Mouse (Mus musculus): ENCODE measurements around the gene Lta. TPM values are rescaled to one million over a fixed set of nuclear protein-coding genes. Genes with fewer than 3 reads are reported as not detected.

The Lta gene
- polyA plus RNA-seq, 1 experiment from 2014 or later: 1.1 TPM

- Histone ChIP-seq H3K4me3 (ENCODE audit: low read depth, low read length) (no peak within 1 kb of the TSS), H3K27ac (ENCODE audit: low read length) (no peak within 1 kb of the TSS), H3K27me3 (ENCODE audit: control insufficient read depth, insufficient read depth, low read depth, low read length) (peaks cover 9% of the 10 kb centered on the region), H3K36me3 (ENCODE audit: control insufficient read depth, insufficient read depth, low read length) (no peaks in the 10 kb centered on the region), H3K4me2 (ENCODE audit: low read length) (no peak within 1 kb of the TSS), H3K9ac (ENCODE audit: low read depth, low read length) (no peak within 1 kb of the TSS), H3K4me1 (ENCODE audit: control insufficient read depth, insufficient read depth, low read length) (no peaks in the 10 kb centered on the region), H3K9me3 (replicated peaks; ENCODE audit: control insufficient read depth, low read length, poor library complexity, severe bottlenecking) (no peaks in the 10 kb centered on the region)
- no peak for ATAC-seq
- 51% methylated on average over 13 of the region's 13 CpGs for WGBS
Measured at GRCm38 (mm10) chr17:35201787-35202186, 3.4 kb downstream of the Lta start, which contains the start of gene Tnf. Gene Tnf, minus strand, starts transcription at chr17:35202007.

GRCm38 (mm10) chr17:35201128-35201527 lies 4.0 kb downstream of the Lta start:
- H3K4me2 ChIP-seq (ENCODE audit: low read length): no peak overlapping the region
- no peak overlapping the region for H3K4me3 ChIP-seq (ENCODE audit: low read depth, low read length)
- H3K4me1 ChIP-seq (ENCODE audit: control insufficient read depth, insufficient read depth, low read length): 0 out of 2 replicates have a peak, but pooled peaks cover under 1% of the 10 kb centered on the region
- 86% methylated on average over 11 of the region's 11 CpGs for WGBS
- ATAC-seq: no peak
- no peak overlapping the region for H3K9ac ChIP-seq (ENCODE audit: low read depth, low read length)
- H3K27me3 ChIP-seq (ENCODE audit: control insufficient read depth, insufficient read depth, low read depth, low read length): peaks cover 12% of the 10 kb centered on the region
- no peak overlapping the region for H3K27ac ChIP-seq (ENCODE audit: low read length)
- H3K36me3 ChIP-seq (ENCODE audit: control insufficient read depth, insufficient read depth, low read length): no peaks in the 10 kb centered on the region
- no peaks in the 10 kb centered on the region for H3K9me3 ChIP-seq (replicated peaks; ENCODE audit: control insufficient read depth, low read length, poor library complexity, severe bottlenecking)

- H3K4me2 ChIP-seq (ENCODE audit: low read length): no peak overlapping the region
- H3K9ac ChIP-seq (ENCODE audit: low read depth, low read length): no peak overlapping the region
- WGBS: 90% methylated on average over 11 of the region's 11 CpGs
- H3K27ac ChIP-seq (ENCODE audit: low read length): no peak overlapping the region
- H3K36me3 ChIP-seq (ENCODE audit: control insufficient read depth, insufficient read depth, low read length): no peaks in the 10 kb centered on the region
- no peak for ATAC-seq
- peaks cover 18% of the 10 kb centered on the region for H3K27me3 ChIP-seq (ENCODE audit: control insufficient read depth, insufficient read depth, low read depth, low read length)
- no peak overlapping the region for H3K4me3 ChIP-seq (ENCODE audit: low read depth, low read length)
- H3K4me1 ChIP-seq (ENCODE audit: control insufficient read depth, insufficient read depth, low read length): peaks cover 7% of the 10 kb centered on the region; the same call in 1 of the 2 replicates
- H3K9me3 ChIP-seq (replicated peaks; ENCODE audit: control insufficient read depth, low read length, poor library complexity, severe bottlenecking): no peaks in the 10 kb centered on the region
Measured at GRCm38 (mm10) chr17:35200398-35200797, 4.8 kb downstream of the Lta start.

- peaks cover 9% of the 10 kb centered on the region; the same call in 1 of the 2 replicates for H3K4me1 ChIP-seq (ENCODE audit: control insufficient read depth, insufficient read depth, low read length)
- no peaks in the 10 kb centered on the region for H3K36me3 ChIP-seq (ENCODE audit: control insufficient read depth, insufficient read depth, low read length)
- H3K27me3 ChIP-seq (ENCODE audit: control insufficient read depth, insufficient read depth, low read depth, low read length): peaks cover 25% of the 10 kb centered on the region
- H3K4me2 ChIP-seq (ENCODE audit: low read length): no peak overlapping the region
- H3K4me3 ChIP-seq (ENCODE audit: low read depth, low read length): no peak overlapping the region
- 36% methylated on average over 8 of the region's 8 CpGs for WGBS
- no peaks in the 10 kb centered on the region for H3K9me3 ChIP-seq (replicated peaks; ENCODE audit: control insufficient read depth, low read length, poor library complexity, severe bottlenecking)
- H3K27ac ChIP-seq (ENCODE audit: low read length): no peak overlapping the region
- no peak overlapping the region for H3K9ac ChIP-seq (ENCODE audit: low read depth, low read length)
- ATAC-seq: no peak
Measured at GRCm38 (mm10) chr17:35198946-35199345, 6.2 kb downstream of the Lta start.

GRCm38 (mm10) chr17:35198029-35198428 lies 7.1 kb downstream of the Lta start:
- 70% methylated on average over 7 of the region's 7 CpGs for WGBS

GRCm38 (mm10) chr17:35197126-35197525 lies 8.0 kb downstream of the Lta start:
- 50% methylated on average over 5 of the region's 6 CpGs for WGBS

More at GRCm38 (mm10) chr17:35198029-35198428, 7.1 kb downstream of the Lta start:
- ATAC-seq: no peak
- H3K4me3 ChIP-seq (ENCODE audit: low read depth, low read length): no peak overlapping the region
- no peak overlapping the region for H3K9ac ChIP-seq (ENCODE audit: low read depth, low read length)
- no peaks in the 10 kb centered on the region for H3K36me3 ChIP-seq (ENCODE audit: control insufficient read depth, insufficient read depth, low read length)
- H3K4me2 ChIP-seq (ENCODE audit: low read length): no peak overlapping the region
- H3K4me1 ChIP-seq (ENCODE audit: control insufficient read depth, insufficient read depth, low read length): peaks cover 9% of the 10 kb centered on the region; the same call in 1 of the 2 replicates
- peaks cover 21% of the 10 kb centered on the region for H3K27me3 ChIP-seq (ENCODE audit: control insufficient read depth, insufficient read depth, low read depth, low read length)
- no peak overlapping the region for H3K27ac ChIP-seq (ENCODE audit: low read length)
- H3K9me3 ChIP-seq (replicated peaks; ENCODE audit: control insufficient read depth, low read length, poor library complexity, severe bottlenecking): no peaks in the 10 kb centered on the region

GRCm38 (mm10) chr17:35196321-35196641 lies 8.9 kb downstream of the Lta start:
- H3K9ac ChIP-seq (ENCODE audit: low read depth, low read length): no peak overlapping the region

More at GRCm38 (mm10) chr17:35197126-35197525, 8.0 kb downstream of the Lta start:
- H3K9ac ChIP-seq (ENCODE audit: low read depth, low read length): no peak overlapping the region
- no peak overlapping the region for H3K4me3 ChIP-seq (ENCODE audit: low read depth, low read length)
- H3K36me3 ChIP-seq (ENCODE audit: control insufficient read depth, insufficient read depth, low read length): no peaks in the 10 kb centered on the region
- H3K27me3 ChIP-seq (ENCODE audit: control insufficient read depth, insufficient read depth, low read depth, low read length): peaks cover 21% of the 10 kb centered on the region
- peaks cover 9% of the 10 kb centered on the region; the same call in 1 of the 2 replicates for H3K4me1 ChIP-seq (ENCODE audit: control insufficient read depth, insufficient read depth, low read length)
- ATAC-seq: no peak
- H3K9me3 ChIP-seq (replicated peaks; ENCODE audit: control insufficient read depth, low read length, poor library complexity, severe bottlenecking): no peaks in the 10 kb centered on the region
- no peak overlapping the region for H3K27ac ChIP-seq (ENCODE audit: low read length)
- no peak overlapping the region for H3K4me2 ChIP-seq (ENCODE audit: low read length)

GRCm38 (mm10) chr17:35195631-35196320 lies 9.4 kb downstream of the Lta start:
- Histone ChIP-seq H3K9ac (ENCODE audit: low read depth, low read length) (peak overlapping the region; percentile 61), H3K4me2 (ENCODE audit: low read length) (peak overlapping the region; percentile 67), H3K27ac (ENCODE audit: low read length) (no peak overlapping the region), H3K4me1 (ENCODE audit: control insufficient read depth, insufficient read depth, low read length) (peaks cover 9% of the 10 kb centered on the region; the same call in 1 of the 2 replicates), H3K36me3 (ENCODE audit: control insufficient read depth, insufficient read depth, low read length) (no peaks in the 10 kb centered on the region), H3K4me3 (ENCODE audit: low read depth, low read length) (peak overlapping the region; percentile 45), H3K27me3 (ENCODE audit: control insufficient read depth, insufficient read depth, low read depth, low read length) (peaks cover 21% of the 10 kb centered on the region), H3K9me3 (replicated peaks; ENCODE audit: control insufficient read depth, low read length, poor library complexity, severe bottlenecking) (no peaks in the 10 kb centered on the region)
- ATAC-seq: peak; percentile 56; the same call in 1 of the 2 replicates
- WGBS: 2% methylated on average over 66 of the region's 66 CpGs

More at GRCm38 (mm10) chr17:35196321-35196641, 8.9 kb downstream of the Lta start:
- Histone ChIP-seq H3K4me1 (ENCODE audit: control insufficient read depth, insufficient read depth, low read length) (peaks cover 9% of the 10 kb centered on the region; the same call in 1 of the 2 replicates), H3K36me3 (ENCODE audit: control insufficient read depth, insufficient read depth, low read length) (no peaks in the 10 kb centered on the region), H3K4me3 (ENCODE audit: low read depth, low read length) (peak overlapping the region; percentile 45), H3K4me2 (ENCODE audit: low read length) (peak overlapping the region; percentile 67), H3K27ac (ENCODE audit: low read length) (no peak overlapping the region), H3K27me3 (ENCODE audit: control insufficient read depth, insufficient read depth, low read depth, low read length) (peaks cover 21% of the 10 kb centered on the region), H3K9me3 (replicated peaks; ENCODE audit: control insufficient read depth, low read length, poor library complexity, severe bottlenecking) (no peaks in the 10 kb centered on the region)
- 33% methylated on average over 9 of the region's 9 CpGs for WGBS
- no peak for ATAC-seq
